Mouse (Mus musculus): ENCODE data around the gene Lrwd1.

Lrwd1 gene

GRCm38 (mm10) chr5:136094249-136095010 lies 41.4 kb downstream of the Lrwd1 start:
- DNase-seq (ENCODE audit: extremely low spot score, low read depth, low spot score), result no peak

GRCm38 (mm10) chr5:136091927-136092326 lies 43.9 kb downstream of the Lrwd1 start:
- DNase-seq (ENCODE audit: extremely low spot score, low read depth, low spot score), result no peak

- no peak for DNase-seq (ENCODE audit: extremely low spot score, low read depth, low spot score)
Measured at GRCm38 (mm10) chr5:136088821-136089575, 46.9 kb downstream of the Lrwd1 start.

GRCm38 (mm10) chr5:136086290-136086689 lies 49.6 kb downstream of the Lrwd1 start:
- no peak for DNase-seq (ENCODE audit: extremely low spot score, low read depth, low spot score)

GRCm38 (mm10) chr5:136084891-136085651 lies 50.8 kb downstream of the Lrwd1 start:
- no peak for DNase-seq (ENCODE audit: extremely low spot score, low read depth, low spot score)

- DNase-seq (ENCODE audit: extremely low spot score, low read depth, low spot score), result no peak
Measured at GRCm38 (mm10) chr5:136084144-136084881, 51.6 kb downstream of the Lrwd1 start.

GRCm38 (mm10) chr5:136083669-136084107 lies 52.2 kb downstream of the Lrwd1 start, which contains the start of gene Rasa4:
Rasa4 (plus strand) TSS chr5:136083916.
- peak; percentile 85 for DNase-seq (ENCODE audit: extremely low spot score, low read depth, low spot score)

GRCm38 (mm10) chr5:136082345-136082744 lies 53.5 kb downstream of the Lrwd1 start:
- no peak for DNase-seq (ENCODE audit: extremely low spot score, low read depth, low spot score)

GRCm38 (mm10) chr5:136078136-136078535 lies 57.7 kb downstream of the Lrwd1 start:
- no peak for DNase-seq (ENCODE audit: extremely low spot score, low read depth, low spot score)

GRCm38 (mm10) chr5:136077001-136077550 lies 58.8 kb downstream of the Lrwd1 start:
- DNase-seq (ENCODE audit: extremely low spot score, low read depth, low spot score), result no peak

- no peak for DNase-seq (ENCODE audit: extremely low spot score, low read depth, low spot score)
Measured at GRCm38 (mm10) chr5:136076284-136076683, 59.6 kb downstream of the Lrwd1 start.

- no peak for DNase-seq (ENCODE audit: extremely low spot score, low read depth, low spot score)
Measured at GRCm38 (mm10) chr5:136075076-136075475, 60.8 kb downstream of the Lrwd1 start.

- no peak for DNase-seq (ENCODE audit: extremely low spot score, low read depth, low spot score)
Measured at GRCm38 (mm10) chr5:136073526-136073925, 62.3 kb downstream of the Lrwd1 start.

- no peak for DNase-seq (ENCODE audit: extremely low spot score, low read depth, low spot score)
Measured at GRCm38 (mm10) chr5:136073051-136073450, 62.8 kb downstream of the Lrwd1 start.
